Mouse (Mus musculus) G1E (cell line): ENCODE measurements around the gene Tmigd1.

Experiments used
- CTCF ChIP-seq: IDR thresholded peaks from 2 replicates; pipeline ENCODE4 v1.5.1; 2012; ENCODE audit warnings: low read depth, low read length, inconsistent platforms, mixed read lengths
- GATA1 ChIP-seq: IDR thresholded peaks from 2 replicates; pipeline ENCODE4 v1.6.1; 2012; ENCODE audit warnings: borderline replicate concordance, low read length, inconsistent platforms, mixed read lengths
- POLR2AphosphoS5 ChIP-seq: IDR thresholded peaks from 2 replicates; pipeline ENCODE4 v1.6.1; 2012; ENCODE audit warnings: low read depth, low read length, inconsistent platforms; ENCODE audit not compliant: insufficient replicate concordance
- TAL1 ChIP-seq: conservative IDR thresholded peaks from 2 replicates; pipeline ENCODE4 v1.6.1; 2012; ENCODE audit warnings: low read depth, low read length, inconsistent platforms, mixed read lengths

- TF ChIP-seq GATA1 (no peak), CTCF (no peak), TAL1 (no peak), POLR2AphosphoS5 (no peak)
Measured at GRCm38 (mm10) chr11:76873865-76874264, 28.1 kb upstream of the Tmigd1 start.
